Mouse (Mus musculus): Measurements from ENCODE around the gene Gm13030.
"Not testable (repeated sequence)": the region's sequence is repeated elsewhere in the genome, so short reads cannot be mapped to it uniquely, and the experiment has no call there.

Gm13030 gene

GRCm38 (mm10) chr4:138865092-138865491 lies 8.7 kb downstream of the Gm13030 start:
- no peak for DNase-seq

- DNase-seq: no peak
Observed at GRCm38 (mm10) chr4:138863344-138863998, 10.3 kb downstream of the Gm13030 start, which contains the start of gene Pla2g5. Gene Pla2g5, minus strand, starts transcription at chr4:138863482.

- DNase-seq: peak; percentile 72
Observed at GRCm38 (mm10) chr4:138859728-138860127, 14.0 kb downstream of the Gm13030 start.

DNA sequence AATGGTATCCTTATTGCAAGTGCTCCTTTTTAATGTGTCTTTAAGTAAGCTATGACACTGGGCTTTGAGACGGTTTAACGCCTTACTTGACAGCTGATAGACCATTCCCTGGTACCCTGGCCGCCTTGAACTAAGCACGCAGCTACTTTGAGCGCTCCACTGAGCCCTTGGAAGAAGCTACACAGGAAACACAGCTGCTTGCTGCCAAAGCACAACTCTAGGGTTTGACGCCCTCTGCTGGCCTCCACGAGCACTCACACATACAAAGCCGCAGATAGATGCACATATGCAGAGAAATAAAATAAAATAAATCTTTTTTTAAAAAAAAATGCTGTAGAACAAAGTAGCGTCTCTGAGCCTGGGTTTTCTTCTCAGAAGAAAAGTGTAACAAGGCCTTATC lies 14.5 kb downstream of the Gm13030 start:
- DNase-seq: no peak

DNA sequence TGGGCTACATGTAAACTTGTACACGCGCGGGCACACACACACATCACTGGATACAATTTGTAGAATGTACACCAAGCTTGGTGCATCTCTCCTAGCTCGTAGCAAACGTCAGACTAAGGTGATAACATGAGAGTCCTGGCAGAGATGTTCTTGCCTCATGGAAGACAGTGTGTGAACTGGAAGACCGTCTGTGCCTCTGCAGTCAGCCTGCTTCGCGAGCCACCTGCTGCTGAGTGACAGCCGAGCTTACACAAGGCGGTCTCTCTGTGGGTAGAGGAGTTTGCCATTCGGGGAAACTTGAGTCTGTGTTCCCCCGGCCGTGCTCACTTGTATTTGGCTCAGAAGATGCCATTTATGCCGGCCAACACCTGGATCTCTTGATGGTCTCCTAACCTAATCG lies 15.3 kb downstream of the Gm13030 start:
- no peak for DNase-seq

DNA sequence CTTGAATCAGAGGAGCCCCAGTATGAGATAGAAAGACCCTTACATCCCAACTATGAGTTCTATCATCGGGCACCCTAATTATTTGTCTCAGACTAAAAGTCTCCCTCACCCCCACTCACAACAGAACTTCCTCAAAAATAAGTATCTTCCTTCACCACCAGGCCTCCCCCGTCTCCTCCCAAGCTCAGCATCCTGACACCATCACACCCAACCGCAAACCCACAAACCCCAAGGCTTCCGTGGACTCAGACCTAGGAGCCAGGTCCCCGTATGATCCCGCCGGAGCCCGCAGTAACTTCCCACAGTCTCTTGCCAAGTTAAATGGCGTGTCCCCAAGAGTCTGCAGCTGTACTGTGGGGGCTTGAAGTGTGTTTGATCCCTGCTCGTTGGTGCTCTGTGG lies 16.2 kb downstream of the Gm13030 start:
- DNase-seq: no peak

- DNase-seq: peak; percentile 75
Observed at GRCm38 (mm10) chr4:138856491-138856890, 17.3 kb downstream of the Gm13030 start.

GRCm38 (mm10) chr4:138855092-138855632 lies 18.6 kb downstream of the Gm13030 start:
- DNase-seq: no peak

- DNase-seq: no peak
Observed at GRCm38 (mm10) chr4:138852961-138853360, 20.8 kb downstream of the Gm13030 start.

- peak; percentile 72 for DNase-seq
Observed at GRCm38 (mm10) chr4:138851463-138851862, 22.3 kb downstream of the Gm13030 start.

- DNase-seq: no peak
Observed at GRCm38 (mm10) chr4:138841386-138841785, 32.4 kb downstream of the Gm13030 start.

DNA sequence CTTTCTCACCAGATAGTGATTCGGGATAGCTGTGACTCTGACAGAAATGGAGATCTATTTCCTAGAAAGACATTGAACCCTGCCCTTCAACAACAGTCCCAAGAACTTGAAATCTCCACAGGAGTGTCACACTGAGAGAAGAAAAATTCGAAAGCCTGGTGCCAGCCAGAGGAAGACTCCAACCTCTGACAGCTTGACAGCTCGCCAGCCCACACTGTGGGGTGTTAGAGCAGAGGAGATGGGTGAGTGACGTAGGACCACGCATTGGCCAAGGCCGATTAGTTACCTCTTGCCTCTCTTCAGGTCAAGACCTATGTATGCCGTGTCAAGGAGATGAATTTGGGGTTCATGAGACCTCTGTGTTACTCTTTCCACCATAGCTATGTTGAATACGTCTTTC lies 33.0 kb downstream of the Gm13030 start:
- no peak for DNase-seq

- no peak for DNase-seq
Observed at GRCm38 (mm10) chr4:138839806-138840205, 34.0 kb downstream of the Gm13030 start.

DNA sequence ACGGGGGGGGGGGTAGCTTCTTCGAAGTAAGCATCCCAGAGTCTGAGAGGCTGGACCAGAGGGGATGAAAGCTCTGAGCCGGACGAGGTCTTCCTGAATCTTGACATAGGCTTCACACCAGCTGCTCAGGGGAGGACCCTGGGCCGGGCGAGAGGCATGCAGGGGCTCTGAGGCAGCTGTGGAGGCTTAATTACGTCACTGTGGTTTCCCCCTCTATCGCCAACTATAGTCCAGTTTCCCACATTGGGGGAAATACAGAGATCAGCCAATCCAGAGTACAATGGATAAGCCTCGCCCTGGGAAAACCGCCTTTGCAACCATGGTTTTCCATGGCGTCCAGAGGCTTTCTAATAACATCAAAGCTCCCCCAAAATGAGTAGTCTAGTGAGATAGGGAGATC lies 46.6 kb downstream of the Gm13030 start:
- DNase-seq: no peak

DNA sequence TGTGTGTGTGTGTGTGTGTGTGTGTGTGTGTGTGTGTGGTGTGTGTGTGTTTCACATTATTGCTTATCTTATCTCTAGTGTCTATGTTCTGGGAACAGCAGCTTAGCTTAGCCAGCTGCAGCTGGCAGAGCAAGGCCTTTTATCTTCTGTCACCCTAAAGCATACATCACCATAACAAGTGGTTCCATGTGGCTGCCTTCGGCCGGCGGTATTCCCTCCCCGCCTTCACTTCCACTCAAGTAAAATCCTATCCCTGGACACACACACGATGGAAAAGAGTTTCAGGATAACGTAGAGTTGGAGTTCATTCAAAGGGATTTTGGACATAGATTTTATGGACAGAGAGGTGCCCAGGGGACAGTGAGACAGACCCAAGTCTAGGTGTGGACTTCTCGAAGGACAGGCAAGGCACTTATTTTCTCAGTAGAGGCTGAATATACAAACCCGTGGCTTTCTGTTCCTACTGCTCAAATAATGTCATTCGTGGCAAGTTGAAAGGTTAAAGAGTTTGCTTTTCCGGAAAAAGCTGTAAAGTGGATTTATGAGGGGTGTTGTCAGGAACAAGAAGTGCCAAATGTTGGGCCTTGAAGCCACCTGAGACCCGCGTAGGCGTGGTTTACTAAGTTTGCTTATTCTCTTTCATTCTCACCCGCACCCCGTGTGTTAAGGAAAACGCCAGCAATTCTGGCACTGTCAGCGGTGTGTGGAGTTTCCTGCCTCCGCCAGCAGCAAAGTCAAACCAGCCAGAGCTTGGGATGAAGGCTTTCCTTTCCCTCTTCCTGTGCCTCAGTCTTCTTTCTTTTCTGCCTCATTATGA lies 47.8 kb downstream of the Gm13030 start:
- DNase-seq: peak; percentile 28

DNA sequence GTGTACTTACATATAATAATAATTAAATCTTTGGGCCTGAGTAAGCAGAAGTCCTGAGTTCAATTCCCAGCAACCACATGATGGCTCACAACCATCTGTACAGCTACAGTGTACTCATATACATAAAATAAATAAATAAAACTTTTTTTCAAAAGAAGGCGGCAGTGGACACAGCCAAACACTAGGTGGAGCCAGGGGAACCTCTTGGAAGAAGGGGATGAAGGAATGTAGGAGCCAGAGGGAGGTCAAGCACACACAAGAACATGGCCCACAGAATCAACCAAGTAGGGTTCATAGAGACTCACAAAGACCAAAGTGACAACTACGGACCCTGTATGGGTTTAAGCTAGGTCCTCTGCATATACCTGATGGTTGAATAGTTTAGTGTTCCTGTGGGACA lies 49.1 kb downstream of the Gm13030 start:
- DNase-seq: peak; percentile 48

DNA sequence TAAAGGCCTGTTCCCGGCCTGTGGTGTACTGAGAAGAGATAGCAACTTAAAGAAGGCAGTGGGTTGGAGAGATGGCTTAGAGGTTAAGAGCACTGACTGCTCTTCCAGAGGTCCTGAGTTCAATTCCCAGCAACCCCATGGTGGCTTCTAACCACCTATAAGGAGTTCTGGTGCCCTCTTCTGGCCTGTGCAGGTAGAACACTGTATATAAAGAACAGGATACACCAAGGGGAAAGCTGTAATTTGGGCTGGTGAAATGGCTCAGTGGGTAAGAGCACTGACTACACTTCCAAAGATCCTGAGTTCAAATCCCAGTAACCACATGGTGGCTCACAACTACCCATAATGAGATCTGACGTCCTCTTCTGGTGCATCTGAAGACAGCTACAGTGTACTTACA lies 49.6 kb downstream of the Gm13030 start:
- DNase-seq: not testable (repeated sequence)

DNA sequence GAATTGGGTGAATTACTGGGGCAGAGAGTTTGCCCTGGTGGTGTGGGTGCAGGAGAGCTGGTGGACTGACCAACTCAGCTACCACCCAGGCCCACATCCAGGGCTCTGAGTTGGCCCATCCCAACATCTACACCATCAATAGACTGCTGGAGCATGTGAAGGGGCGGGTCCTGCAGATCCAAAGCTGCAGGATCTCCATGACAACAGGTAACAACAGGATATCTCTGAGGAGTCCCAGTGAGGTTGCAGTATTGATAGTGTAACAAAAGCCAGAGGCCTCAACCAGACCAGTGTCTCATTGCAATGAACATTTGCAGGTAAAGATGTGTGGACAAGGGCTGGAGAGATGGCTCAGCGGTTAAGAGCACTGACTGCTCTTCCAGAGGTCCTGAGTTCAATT lies 52.7 kb downstream of the Gm13030 start:
- DNase-seq: no peak
